10 mouse cellular contexts compared by ENCODE assay signal in genomic region chr7:110920331-110921261, GRCm38 (mm10). TPM values are rescaled to one million over a fixed set of nuclear protein-coding genes. Genes with fewer than 3 reads are reported as not detected.
DNase-seq lines count a peak whose midpoint lies in the region; ATAC-seq lines count a peak whose summit lies in the region.
"Had no signal": no experiment of that assay in that cellular context is flagged by ENCODE, and none has a peak within 500 bp of the region (broad histone marks: within the 10 kb centered on the region; RNA-seq: fewer than 3 reads in every experiment).

No protein-coding gene starts in this region.

- H3K4me3 ChIP-seq in liver, embryonic 12.5 days = peak overlapping the region; percentile 32
- H3K4me3 ChIP-seq in limb, embryonic 10.5 days = no peak overlapping the region
- no peak overlapping the region for H3K4me3 ChIP-seq in forebrain, embryonic 15.5 days
- H3K4me3 ChIP-seq: neural tube, embryonic 13.5 days had no signal

- no peaks in the 10 kb centered on the region for H3K27me3 ChIP-seq in liver, embryonic 12.5 days (replicated peaks)
- H3K27me3 ChIP-seq in limb, embryonic 10.5 days (ENCODE audit: low read depth, poor library complexity, severe bottlenecking) = no peaks in the 10 kb centered on the region
- no peaks in the 10 kb centered on the region for H3K27me3 ChIP-seq in forebrain, embryonic 15.5 days
- H3K27me3 ChIP-seq: neural tube, embryonic 13.5 days had no signal

- H3K9me3 ChIP-seq in liver, embryonic 12.5 days (replicated peaks) = no peaks in the 10 kb centered on the region
- H3K9me3 ChIP-seq in limb, embryonic 10.5 days (replicated peaks) = no peaks in the 10 kb centered on the region
- no peaks in the 10 kb centered on the region for H3K9me3 ChIP-seq in forebrain, embryonic 15.5 days
- H3K9me3 ChIP-seq: neural tube, embryonic 13.5 days had no signal

- H3K36me3 ChIP-seq in liver, embryonic 12.5 days = no peaks in the 10 kb centered on the region
- no peaks in the 10 kb centered on the region for H3K36me3 ChIP-seq in limb, embryonic 10.5 days
- H3K36me3 ChIP-seq in forebrain, embryonic 15.5 days = no peaks in the 10 kb centered on the region
- H3K36me3 ChIP-seq: neural tube, embryonic 13.5 days had no signal

- H3K4me1 ChIP-seq in liver, embryonic 12.5 days = peaks cover 79% of the 10 kb centered on the region
- peaks cover 6% of the 10 kb centered on the region for H3K4me1 ChIP-seq in limb, embryonic 10.5 days
- no peaks in the 10 kb centered on the region for H3K4me1 ChIP-seq in forebrain, embryonic 15.5 days

- 22% methylated on average over 19 of the region's 19 CpGs for WGBS in liver, embryonic 12.5 days (ENCODE audit: insufficient replicate concordance)
- 82% methylated on average over 19 of the region's 19 CpGs for WGBS in limb, embryonic 10.5 days
- 86% methylated on average over 19 of the region's 19 CpGs for WGBS in forebrain, embryonic 15.5 days

- H3K9ac ChIP-seq in liver, embryonic 12.5 days = peak overlapping the region; percentile 72
- H3K9ac ChIP-seq in forebrain, embryonic 15.5 days (replicated peaks) = no peak overlapping the region
- H3K9ac ChIP-seq: neural tube, embryonic 13.5 days had no signal

- peak overlapping the region; percentile 73 for H3K4me2 ChIP-seq in liver, embryonic 12.5 days
- H3K4me2 ChIP-seq in forebrain, embryonic 15.5 days (replicated peaks) = no peak overlapping the region
- H3K4me2 ChIP-seq: neural tube, embryonic 13.5 days had no signal

- DNase-seq in cerebellum, postnatal 14 days = peak; percentile 6 to 26
- DNase-seq in cerebellum, adult 18-20 months = no peak
- peak; percentile 76 for DNase-seq in c-Kit-negative CD71-positive TER-119-positive erythroid progenitor cells, embryonic 14.5 days (ENCODE audit: low read depth, low spot score)
- DNase-seq in limb, embryonic 10.5 days (ENCODE audit: low spot score) = no peak
- DNase-seq in ovary, postnatal 14 days (ENCODE audit: low spot score) = no peak
- DNase-seq: embryo, embryonic 11 days had no signal

- peak; percentile 99 for ATAC-seq in liver, embryonic 12.5 days
- ATAC-seq in neutrophil, adult 5-6 weeks (ENCODE audit: extremely low read depth, insufficient number of reproducible peaks, low FRiP score, poor library complexity, severe bottlenecking) = peak; percentile 66
- no peak for ATAC-seq in forebrain, embryonic 15.5 days (replicated peaks)

- H3K27ac ChIP-seq in liver, embryonic 12.5 days = peak overlapping the region; percentile 99
- no peak overlapping the region for H3K27ac ChIP-seq in limb, embryonic 10.5 days
- no peak overlapping the region for H3K27ac ChIP-seq in forebrain, embryonic 15.5 days (replicated peaks)
- H3K27ac ChIP-seq: neural tube, embryonic 13.5 days had no signal

RNA-seq across cellular contexts. Expression of gene Lyve1, which starts 57.6 kb away (rescaled TPM):
- 26.7 and 28.6 TPM in 2 replicates for polyA plus RNA-seq in liver, embryonic 12.5 days (2016; fragmentation: Nextera tagmentation; extraction: Ambion mirVana)
- total RNA-seq in neutrophil, adult 5-6 weeks (2017) = not detected in 2 replicates
- 0.18 and 0.30 TPM in 2 replicates for polyA plus RNA-seq in limb, embryonic 10.5 days (2016; fragmentation: Nextera tagmentation; extraction: Ambion mirVana)
- polyA plus RNA-seq in forebrain, embryonic 15.5 days (2015; fragmentation: Nextera tagmentation; extraction: Ambion mirVana) = 3.5 and 4.1 TPM in 2 replicates

Comparison
In these comparisons a context has a peak if more than half of its experiments do, and no peak if none do; other contexts are left out.
1. DNase-seq: peak in cerebellum, postnatal 14 days (2 of 2) and c-Kit-negative CD71-positive TER-119-positive erythroid progenitor cells, embryonic 14.5 days (single experiment); none in cerebellum, adult 18-20 months (0 of 2), limb, embryonic 10.5 days (single experiment) and ovary, postnatal 14 days (single experiment).